Mouse (Mus musculus) kidney, postnatal 36 days (tissue): Measurements from ENCODE around the gene H2-Q1.
"Not testable (repeated sequence)": the region's sequence is repeated elsewhere in the genome, so short reads cannot be mapped to it uniquely, and the experiment has no call there.

Experiments used
- DNase-seq, 2 experiments: peaks; one replicate each; pipeline ENCODE4 v3.0.0; 2021 to 2022; ENCODE audit warnings: mixed read lengths in 2 of 2

The H2-Q1 gene

GRCm38 (mm10) chr17:35342711-35343476 is 22.7 kb downstream of the H2-Q1 start:
- peak; percentile 9 to 40 for DNase-seq

- DNase-seq: not testable (repeated sequence)
Measured at GRCm38 (mm10) chr17:35347659-35348058, 27.5 kb downstream of the H2-Q1 start.

GRCm38 (mm10) chr17:35353275-35353674 is 33.1 kb downstream of the H2-Q1 start:
- not testable (repeated sequence) for DNase-seq

DNA sequence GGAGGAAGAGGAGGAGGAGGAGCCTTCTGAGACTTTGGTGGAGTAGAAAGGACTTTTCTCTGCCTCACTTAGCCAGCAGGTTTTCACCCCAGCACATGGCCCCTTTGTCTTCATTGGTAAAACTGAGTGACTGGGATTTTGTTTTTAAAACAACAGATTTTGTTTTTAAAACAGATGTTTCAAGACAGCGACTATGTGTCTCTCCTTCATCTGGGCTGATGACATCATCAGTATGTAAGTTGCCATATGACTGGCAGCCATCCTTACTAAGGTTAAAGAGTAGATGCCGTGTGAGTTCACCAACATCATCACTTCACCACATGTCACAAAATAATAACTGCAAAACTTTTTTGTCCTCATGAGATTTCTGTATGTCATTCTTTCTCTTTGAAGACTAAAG is 33.9 kb downstream of the H2-Q1 start:
- DNase-seq: no peak

- no peak for DNase-seq
Measured at GRCm38 (mm10) chr17:35357086-35357485, 36.9 kb downstream of the H2-Q1 start.

DNA sequence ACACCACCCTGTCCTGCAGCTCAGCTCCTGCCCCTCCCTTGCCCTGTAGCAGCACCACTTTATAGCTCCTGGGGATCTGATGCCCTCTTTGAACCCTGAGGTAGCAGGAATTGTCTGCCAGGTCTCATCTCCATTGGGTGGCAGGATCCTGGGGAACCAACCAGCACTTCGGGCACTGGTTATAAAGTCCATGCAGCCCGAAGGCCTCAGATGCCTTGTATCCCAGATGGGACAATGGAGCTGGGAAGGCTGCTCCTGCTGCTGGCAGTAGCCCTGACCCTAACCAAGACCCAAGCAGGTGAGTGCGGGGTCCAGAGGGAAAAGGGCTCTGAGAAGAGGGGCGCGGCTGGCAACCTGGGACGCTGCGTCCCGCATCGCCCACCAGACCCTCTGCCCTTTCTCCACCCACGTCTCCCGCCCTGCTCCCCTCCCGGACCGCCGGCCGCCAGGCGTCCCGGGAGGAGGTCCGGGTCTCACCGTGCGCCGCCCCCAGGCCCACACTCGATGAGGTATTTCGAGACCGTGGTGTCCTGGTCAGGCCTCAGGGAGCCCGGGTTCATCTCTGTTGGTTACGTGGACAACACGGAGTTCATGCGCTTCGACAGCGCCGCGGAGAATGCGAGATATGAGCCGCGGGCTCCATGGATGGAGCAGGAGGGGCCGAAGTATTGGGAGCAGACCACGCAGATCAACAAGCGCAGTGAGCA is 38.7 kb downstream of the H2-Q1 start:
- DNase-seq: no peak

GRCm38 (mm10) chr17:35359470-35359862 is 39.3 kb downstream of the H2-Q1 start:
- DNase-seq: no peak
